ENCODE assay signal across 8 mouse cellular contexts in genomic region chr11:117955621-117956020, GRCm38 (mm10). TPM values are rescaled to one million over a fixed set of nuclear protein-coding genes. Genes with fewer than 3 reads are reported as not detected.
DNase-seq lines count a peak whose midpoint lies in the region; ATAC-seq and TF ChIP-seq lines count a peak whose summit lies in the region.
"Had no signal": no experiment of that assay in that cellular context is flagged by ENCODE, and none has a peak within 500 bp of the region (broad histone marks: within the 10 kb centered on the region; RNA-seq: fewer than 3 reads in every experiment).

No protein-coding gene starts in this region.

- no peak overlapping the region for H3K4me2 ChIP-seq in embryonic facial prominence, embryonic 12.5 days (replicated peaks)
- H3K4me2 ChIP-seq in lung, embryonic 14.5 days, result no peak overlapping the region
- H3K4me2 ChIP-seq: limb, embryonic 15.5 days had no signal

- TF ChIP-seq POLR2A in ES-Bruce4 (IDR thresholded peaks at IDR 0.05; ENCODE audit: insufficient read depth, low read length), result no peak

- 59% methylated on average over 13 of the region's 13 CpGs for WGBS in embryonic facial prominence, embryonic 12.5 days
- 45% methylated on average over 13 of the region's 13 CpGs for WGBS in lung, embryonic 14.5 days

- H3K27me3 ChIP-seq in ES-Bruce4 (ENCODE audit: control insufficient read depth, insufficient read depth, low read length, poor library complexity, severe bottlenecking), result no peaks in the 10 kb centered on the region
- no peaks in the 10 kb centered on the region for H3K27me3 ChIP-seq in embryonic facial prominence, embryonic 12.5 days
- H3K27me3 ChIP-seq in lung, embryonic 14.5 days (ENCODE audit: insufficient read depth, low read length), result no peaks in the 10 kb centered on the region
- H3K27me3 ChIP-seq: limb, embryonic 15.5 days had no signal

- intact Hi-C loops in left cerebral cortex, postnatal 4 days (cut with DNase I), result no loop called here

- no peak overlapping the region for H3K9ac ChIP-seq in ES-Bruce4 (ENCODE audit: low read depth, poor library complexity, severe bottlenecking)
- H3K9ac ChIP-seq in embryonic facial prominence, embryonic 12.5 days, result no peak overlapping the region
- H3K9ac ChIP-seq in lung, embryonic 14.5 days, result no peak overlapping the region
- H3K9ac ChIP-seq: limb, embryonic 15.5 days had no signal

- no peak for TF ChIP-seq CTCF in ES-Bruce4 (IDR thresholded peaks at IDR 0.05; ENCODE audit: low read depth, low read length)
- no peak for TF ChIP-seq CTCF in lung, embryonic 14.5 days (IDR thresholded peaks at IDR 0.05; ENCODE audit: low read depth)

- no peak for ATAC-seq in embryonic facial prominence, embryonic 12.5 days (ENCODE audit: insufficient number of reproducible peaks, insufficient read depth, low FRiP score, low TSS enrichment)
- ATAC-seq in lung, embryonic 14.5 days (ENCODE audit: insufficient read depth), result no peak; the same call in 1 of the 2 replicates

- H3K36me3 ChIP-seq in ES-Bruce4 (ENCODE audit: control insufficient read depth, insufficient read depth, low read length, poor library complexity, severe bottlenecking), result no peaks in the 10 kb centered on the region
- H3K36me3 ChIP-seq in embryonic facial prominence, embryonic 12.5 days, result no peaks in the 10 kb centered on the region
- H3K36me3 ChIP-seq in lung, embryonic 14.5 days (ENCODE audit: insufficient read depth), result no peaks in the 10 kb centered on the region
- H3K36me3 ChIP-seq: limb, embryonic 15.5 days had no signal

- H3K9me3 ChIP-seq in ES-Bruce4 (replicated peaks; ENCODE audit: control insufficient read depth, insufficient read depth, low read length, poor library complexity, severe bottlenecking), result no peaks in the 10 kb centered on the region
- H3K9me3 ChIP-seq in embryonic facial prominence, embryonic 12.5 days, result no peaks in the 10 kb centered on the region
- no peaks in the 10 kb centered on the region for H3K9me3 ChIP-seq in lung, embryonic 14.5 days (ENCODE audit: low read depth, low read length)
- H3K9me3 ChIP-seq: limb, embryonic 15.5 days had no signal

- H3K27ac ChIP-seq in ES-Bruce4 (ENCODE audit: insufficient read depth, low read length), result no peak overlapping the region
- H3K27ac ChIP-seq in embryonic facial prominence, embryonic 12.5 days, result peak overlapping the region; percentile 5; the same call in 1 of the 2 replicates
- 0 out of 2 replicates have a peak overlapping the region, but pooled peaks have one; percentile 26 for H3K27ac ChIP-seq in lung, embryonic 14.5 days (ENCODE audit: low read depth)

- TF ChIP-seq EP300 in ES-Bruce4 (IDR thresholded peaks at IDR 0.05; ENCODE audit: insufficient read depth, low read depth, low read length), result no peak

- H3K4me1 ChIP-seq in ES-Bruce4 (ENCODE audit: control insufficient read depth, insufficient read depth, low read length), result peaks cover 22% of the 10 kb centered on the region
- H3K4me1 ChIP-seq in embryonic facial prominence, embryonic 12.5 days, result peaks cover 18% of the 10 kb centered on the region
- peaks cover 11% of the 10 kb centered on the region; the same call in 1 of the 2 replicates for H3K4me1 ChIP-seq in lung, embryonic 14.5 days (ENCODE audit: insufficient read depth)

- 0 out of 2 replicates have a peak overlapping the region, but pooled peaks have one; percentile 1 for H3K4me3 ChIP-seq in ES-Bruce4 (ENCODE audit: low read depth, low read length)
- H3K4me3 ChIP-seq in embryonic facial prominence, embryonic 12.5 days, result no peak overlapping the region
- H3K4me3 ChIP-seq in lung, embryonic 14.5 days (ENCODE audit: low read depth, low read length), result no peak overlapping the region
- H3K4me3 ChIP-seq: limb, embryonic 15.5 days had no signal

- peak; percentile 63 for DNase-seq in kidney, adult 11 months
- DNase-seq in kidney, adult 18-20 months, result no peak
- peak; percentile 57 for DNase-seq in lung, embryonic 14.5 days
- DNase-seq in left cerebral cortex, postnatal 4 days, result no peak
- DNase-seq in right cerebral cortex, postnatal 36 days (ENCODE audit: low spot score in 2 of 2), result no peak

RNA-seq across cellular contexts. Expression of gene Socs3, which starts 14.2 kb away (rescaled TPM):
- 53.8 and 61.5 TPM in 2 replicates for polyA plus RNA-seq in ES-Bruce4 (2011; ENCODE audit: insufficient read depth, insufficient read length, low read depth, missing spikeins)
- polyA plus RNA-seq in embryonic facial prominence, embryonic 12.5 days (2016; fragmentation: Nextera tagmentation; extraction: Ambion mirVana), result 18.4 and 19.3 TPM in 2 replicates
- polyA plus RNA-seq in lung, embryonic 14.5 days (2014; fragmentation: Nextera tagmentation; extraction: Ambion mirVana), result 5.4 and 6.4 TPM in 2 replicates
- 1 to 10 TPM; 3.8 to 4.1 TPM for total RNA-seq in left cerebral cortex, postnatal 4 days (2021)

RNA-seq across cellular contexts. Expression of gene Pgs1, which starts 30.5 kb away (rescaled TPM):
- polyA plus RNA-seq in ES-Bruce4 (2011; ENCODE audit: insufficient read depth, insufficient read length, low read depth, missing spikeins), result 31.5 and 35.5 TPM in 2 replicates
- polyA plus RNA-seq in embryonic facial prominence, embryonic 12.5 days (2016; fragmentation: Nextera tagmentation; extraction: Ambion mirVana), result 43.0 and 46.2 TPM in 2 replicates
- 35.8 and 40.8 TPM in 2 replicates for polyA plus RNA-seq in lung, embryonic 14.5 days (2014; fragmentation: Nextera tagmentation; extraction: Ambion mirVana)
- total RNA-seq in left cerebral cortex, postnatal 4 days (2021), result 10 to 100 TPM; 56.9 to 58.6 TPM

Comparison
In these comparisons a context has a peak if more than half of its experiments do, and no peak if none do; other contexts are left out.
1. DNase-seq: peak in kidney, adult 11 months (single experiment) and lung, embryonic 14.5 days (single experiment); none in kidney, adult 18-20 months (single experiment), left cerebral cortex, postnatal 4 days (single experiment) and right cerebral cortex, postnatal 36 days (0 of 2).